Mouse (Mus musculus) bone marrow, adult 2 months (tissue): ENCODE data around the gene Ndufa4. TPM values are rescaled to one million over a fixed set of nuclear protein-coding genes. Genes with fewer than 3 reads are reported as not detected.

ENCODE experiments used
- H3K27ac ChIP-seq: fragments of 200-500 bp; 2 replicates; pipeline ENCODE4 v1.5.1; 2012; ENCODE audit warnings: low read depth, mild to moderate bottlenecking, control low read depth, inconsistent platforms, low read length; ENCODE audit not compliant: control insufficient read depth, poor library complexity, insufficient read depth
- H3K4me1 ChIP-seq: fragments of 200-500 bp; 2 replicates; pipeline ENCODE4 v1.6.1; 2011; ENCODE audit warnings: low read length; ENCODE audit not compliant: control insufficient read depth, insufficient read depth
- H3K4me3 ChIP-seq: fragments of 200-500 bp; replicated peaks from 2 replicates; pipeline ENCODE3; 2011; ENCODE audit warnings: mild to moderate bottlenecking, low read depth, low read length, control low read depth; ENCODE audit not compliant: control insufficient read depth
- CTCF ChIP-seq: fragments of 200-500 bp; IDR thresholded peaks from 2 replicates; pipeline ENCODE4 v1.5.1; 2011; ENCODE audit warnings: low read length, control low read depth; ENCODE audit not compliant: control insufficient read depth, insufficient read depth
- POLR2A ChIP-seq: fragments of 200-500 bp; IDR thresholded peaks from 2 replicates; pipeline ENCODE4 v1.6.1; 2011; ENCODE audit warnings: low read depth, mild to moderate bottlenecking, control low read depth, low read length, borderline replicate concordance; ENCODE audit not compliant: control insufficient read depth
- WGBS: fragments of 180-500 bp; shearing (Covaris S2); methylation state at CpG from one replicate; pipeline ENCODE4 v1.1.7; 2018; 5-methylcytosine and 5-hydroxymethylcytosine counted together
- polyA plus RNA-seq: library from polyadenylated mRNA; stranded (reverse); fragments of >200 nt; gene quantifications from 2 replicates; pipeline ENCODE4 v1.2.4, GENCODE M21; 2011; ENCODE audit warnings: low replicate concordance; ENCODE audit not compliant: missing spikeins, insufficient read depth, insufficient read length

The Ndufa4 gene
- 298 and 450 TPM in 2 replicates for polyA plus RNA-seq

- Histone ChIP-seq H3K4me3 (peak within 1 kb of the TSS; percentile 91), H3K4me1 (no peaks in the 10 kb centered on the region; the same call in 1 of the 2 replicates), H3K27ac (peak within 1 kb of the TSS; percentile 61)
- WGBS = under 1% methylated on average over 59 of the region's 59 CpGs
- TF ChIP-seq CTCF (no peak), POLR2A (peak; percentile 93)
These were observed at the start of gene Ndufa4, which contains the start of gene Phf14 for GRCm38 (mm10) chr6:11907269-11908032. Ndufa4 (minus strand) TSS chr6:11907497. Phf14 (plus strand) TSS chr6:11907809.

- Histone ChIP-seq H3K4me3 (no peak overlapping the region), H3K27ac (no peak overlapping the region), H3K4me1 (no peaks in the 10 kb centered on the region; the same call in 1 of the 2 replicates)
- TF ChIP-seq CTCF (no peak), POLR2A (no peak)
- 43% methylated on average over 1 of the region's 1 CpGs for WGBS
These were observed 40.8 kb upstream of the Ndufa4 start for GRCm38 (mm10) chr6:11948100-11948499.

GRCm38 (mm10) chr6:11942089-11942488, 34.8 kb upstream of the Ndufa4 start:
- no peaks in the 10 kb centered on the region; the same call in 1 of the 2 replicates for H3K4me1 ChIP-seq
- TF ChIP-seq POLR2A (no peak), CTCF (no peak)
- no peak overlapping the region for H3K4me3 ChIP-seq
- no peak overlapping the region for H3K27ac ChIP-seq
- 91% methylated on average over 4 of the region's 4 CpGs for WGBS

GRCm38 (mm10) chr6:11940895-11941294, 33.6 kb upstream of the Ndufa4 start:
- Histone ChIP-seq H3K27ac (no peak overlapping the region), H3K4me3 (no peak overlapping the region), H3K4me1 (no peaks in the 10 kb centered on the region)
- TF ChIP-seq CTCF (no peak), POLR2A (no peak)

- WGBS = 81% methylated on average over 7 of the region's 7 CpGs
- Histone ChIP-seq H3K4me1 (no peaks in the 10 kb centered on the region), H3K27ac (no peak overlapping the region), H3K4me3 (no peak overlapping the region)
- TF ChIP-seq POLR2A (no peak), CTCF (no peak)
These were observed 26.1 kb upstream of the Ndufa4 start for GRCm38 (mm10) chr6:11933403-11933802.

GRCm38 (mm10) chr6:11927485-11927884, 20.2 kb upstream of the Ndufa4 start:
- TF ChIP-seq POLR2A = no peak
- TF ChIP-seq CTCF = no peak
- H3K4me3 ChIP-seq = no peak overlapping the region
- no peak overlapping the region for H3K27ac ChIP-seq
- H3K4me1 ChIP-seq = no peaks in the 10 kb centered on the region; the same call in 1 of the 2 replicates
- 64% methylated on average over 6 of the region's 6 CpGs for WGBS

GRCm38 (mm10) chr6:11926082-11926595, 18.8 kb upstream of the Ndufa4 start:
- under 1% methylated on average over 40 of the region's 40 CpGs for WGBS
- TF ChIP-seq CTCF (no peak), POLR2A (no peak)

GRCm38 (mm10) chr6:11925496-11926041, 18.3 kb upstream of the Ndufa4 start:
- peak overlapping the region; percentile 89 for H3K27ac ChIP-seq
- under 1% methylated on average over 20 of the region's 20 CpGs for WGBS
- no peaks in the 10 kb centered on the region; the same call in 1 of the 2 replicates for H3K4me1 ChIP-seq
- TF ChIP-seq POLR2A = peak; percentile 71; the same call in 1 of the 2 replicates
- no peak for TF ChIP-seq CTCF
- H3K4me3 ChIP-seq = peak overlapping the region; percentile 98

More at GRCm38 (mm10) chr6:11926082-11926595, 18.8 kb upstream of the Ndufa4 start:
- Histone ChIP-seq H3K27ac (peak overlapping the region; percentile 89), H3K4me3 (peak overlapping the region; percentile 98), H3K4me1 (no peaks in the 10 kb centered on the region; the same call in 1 of the 2 replicates)
